ENCODE assay signal across 8 mouse cellular contexts in the genomic region with DNA sequence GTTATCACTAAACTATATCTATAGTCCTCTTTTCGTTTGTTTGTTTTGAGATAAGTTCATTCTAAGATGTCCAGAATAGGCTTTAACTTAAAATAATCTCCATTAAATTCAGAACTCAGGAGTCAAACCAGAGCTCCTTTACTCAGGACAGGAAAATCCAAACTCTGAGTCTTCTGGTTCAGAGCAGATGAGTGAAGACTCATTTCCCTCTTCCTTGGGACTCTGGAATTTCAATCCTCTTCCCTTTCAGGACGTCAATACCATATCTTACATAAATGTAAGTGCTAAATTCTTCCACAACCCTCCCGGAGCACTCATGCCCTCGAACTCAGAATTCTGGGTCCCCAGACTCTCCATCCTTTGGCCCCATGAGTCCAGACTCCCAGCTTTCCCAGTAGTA. TPM values are rescaled to one million over a fixed set of nuclear protein-coding genes. Genes with fewer than 3 reads are reported as not detected.
DNase-seq lines count a peak whose midpoint lies in the region; ATAC-seq and TF ChIP-seq lines count a peak whose summit lies in the region.

No protein-coding gene starts in this region.

- peak overlapping the region; percentile 100 for H3K27ac ChIP-seq in heart, embryonic 12.5 days (ENCODE audit: poor library complexity, severe bottlenecking)
- peak overlapping the region; percentile 79 for H3K27ac ChIP-seq in forebrain, embryonic 16.5 days (ENCODE audit: low read length)

- intact Hi-C loops in heart, postnatal 25 days (cut with DNase I), result no loop called here

- no peaks in the 10 kb centered on the region for H3K9me3 ChIP-seq in heart, embryonic 12.5 days (replicated peaks)
- no peaks in the 10 kb centered on the region for H3K9me3 ChIP-seq in E14TG2a.4 (ENCODE audit: low read length)
- H3K9me3 ChIP-seq in forebrain, embryonic 16.5 days (ENCODE audit: control insufficient read depth, low read length), result no peaks in the 10 kb centered on the region

- peak overlapping the region; percentile 76 for H3K9ac ChIP-seq in heart, embryonic 12.5 days
- peak overlapping the region; percentile 45 for H3K9ac ChIP-seq in forebrain, embryonic 16.5 days (replicated peaks; ENCODE audit: low read depth, low read length)

- peak overlapping the region; percentile 89 for H3K4me3 ChIP-seq in heart, embryonic 12.5 days
- peak overlapping the region; percentile 99 for H3K4me3 ChIP-seq in E14TG2a.4 (replicated peaks; ENCODE audit: low read length)
- H3K4me3 ChIP-seq in forebrain, embryonic 16.5 days (replicated peaks; ENCODE audit: low read length), result peak overlapping the region; percentile 98

- H3K4me1 ChIP-seq in heart, embryonic 12.5 days (replicated peaks), result peaks cover 37% of the 10 kb centered on the region
- H3K4me1 ChIP-seq in E14TG2a.4 (replicated peaks; ENCODE audit: low read depth, low read length), result peaks cover 63% of the 10 kb centered on the region
- H3K4me1 ChIP-seq in forebrain, embryonic 16.5 days (replicated peaks; ENCODE audit: control insufficient read depth, insufficient read depth, low read length), result peaks cover 29% of the 10 kb centered on the region

- no peak for DNase-seq in heart, postnatal 25 days (ENCODE audit: low spot score)
- peak; percentile 18 for DNase-seq in lung, postnatal 36 days
- no peak for DNase-seq in embryo, embryonic 10 days (ENCODE audit: low spot score)
- no peak for DNase-seq in adrenal gland, postnatal 14 days
- DNase-seq in adrenal gland, adult 8-10 months, result no peak

- peak overlapping the region; percentile 80 for H3K4me2 ChIP-seq in heart, embryonic 12.5 days
- peak overlapping the region; percentile 74 for H3K4me2 ChIP-seq in forebrain, embryonic 16.5 days (ENCODE audit: low read length)

- H3K36me3 ChIP-seq in heart, embryonic 12.5 days, result peaks cover 34% of the 10 kb centered on the region
- peaks cover 35% of the 10 kb centered on the region for H3K36me3 ChIP-seq in E14TG2a.4 (ENCODE audit: insufficient read depth, low read length)
- H3K36me3 ChIP-seq in forebrain, embryonic 16.5 days (ENCODE audit: control insufficient read depth, insufficient read depth), result peaks cover 10% of the 10 kb centered on the region

- no peak for TF ChIP-seq CTCF in E14TG2a.4 (conservative IDR thresholded peaks at IDR 0.05; ENCODE audit: low read length)

- ATAC-seq in heart, embryonic 12.5 days (ENCODE audit: insufficient number of reproducible peaks, low FRiP score), result no peak
- ATAC-seq in forebrain, embryonic 16.5 days, result no peak

- under 1% methylated on average over 4 of the region's 4 CpGs for WGBS in heart, embryonic 12.5 days
- 5% methylated on average over 4 of the region's 4 CpGs for WGBS in forebrain, embryonic 16.5 days

- no peaks in the 10 kb centered on the region for H3K27me3 ChIP-seq in heart, embryonic 12.5 days (replicated peaks)
- H3K27me3 ChIP-seq in E14TG2a.4 (ENCODE audit: insufficient read depth, low read length), result no peaks in the 10 kb centered on the region; the same call in 1 of the 2 replicates
- 0 out of 2 replicates have a peak, but pooled peaks cover 6% of the 10 kb centered on the region for H3K27me3 ChIP-seq in forebrain, embryonic 16.5 days (replicated peaks; ENCODE audit: control insufficient read depth, insufficient read depth, low read length)

RNA-seq across cellular contexts. Expression of a gene that starts 0.6 kb away (rescaled TPM):
- polyA plus RNA-seq in heart, embryonic 12.5 days (2016; fragmentation: Nextera tagmentation; extraction: Ambion mirVana), result 37.0 and 41.2 TPM in 2 replicates
- 10 to 100 TPM; 45.5 to 49.7 TPM for total RNA-seq in heart, postnatal 25 days (2021)
- 42.1 and 44.3 TPM in 2 replicates for polyA plus RNA-seq in forebrain, embryonic 16.5 days (2015; fragmentation: Nextera tagmentation; extraction: Ambion mirVana)
- total RNA-seq in adrenal gland, postnatal 14 days (2021), result 76.3 and 77.2 TPM in 2 replicates
- 100 to 1,000 TPM in 2 of 4 experiments, 10 to 100 TPM in 2; 88.5 to 120 (median 101) TPM for total RNA-seq in adrenal gland, adult 8-10 months (2022)

RNA-seq across cellular contexts. Expression of a gene that starts 1.0 kb away (rescaled TPM):
- polyA plus RNA-seq in heart, embryonic 12.5 days (2016; fragmentation: Nextera tagmentation; extraction: Ambion mirVana), result 79.3 and 79.4 TPM in 2 replicates
- total RNA-seq in heart, postnatal 25 days (2021), result 10 to 100 TPM; 48.9 to 56.6 TPM
- 10.1 and 12.0 TPM in 2 replicates for polyA plus RNA-seq in forebrain, embryonic 16.5 days (2015; fragmentation: Nextera tagmentation; extraction: Ambion mirVana)
- 60.3 and 63.4 TPM in 2 replicates for total RNA-seq in adrenal gland, postnatal 14 days (2021)
- total RNA-seq in adrenal gland, adult 8-10 months (2022), result 100 to 1,000 TPM in 3 of 4 experiments, 10 to 100 TPM in 1; 89.6 to 138 (median 129) TPM

RNA-seq across cellular contexts. Expression of a gene that starts 18.2 kb away (rescaled TPM):
- polyA plus RNA-seq in heart, embryonic 12.5 days (2016; fragmentation: Nextera tagmentation; extraction: Ambion mirVana), result 42.1 and 42.5 TPM in 2 replicates
- 10 to 100 TPM; 10.2 to 11.2 TPM for total RNA-seq in heart, postnatal 25 days (2021)
- polyA plus RNA-seq in forebrain, embryonic 16.5 days (2015; fragmentation: Nextera tagmentation; extraction: Ambion mirVana), result 15.3 and 16.0 TPM in 2 replicates
- total RNA-seq in adrenal gland, postnatal 14 days (2021), result 16.1 and 16.6 TPM in 2 replicates
- 10 to 100 TPM; 15.9 to 34.1 (median 22.1) TPM for total RNA-seq in adrenal gland, adult 8-10 months (2022)

RNA-seq across cellular contexts. Expression of a gene that starts 19.3 kb away (rescaled TPM):
- polyA plus RNA-seq in heart, embryonic 12.5 days (2016; fragmentation: Nextera tagmentation; extraction: Ambion mirVana), result 59.5 and 60.8 TPM in 2 replicates
- total RNA-seq in heart, postnatal 25 days (2021), result 10 to 100 TPM; 28.3 to 30.9 TPM
- polyA plus RNA-seq in forebrain, embryonic 16.5 days (2015; fragmentation: Nextera tagmentation; extraction: Ambion mirVana), result 56.2 and 60.6 TPM in 2 replicates
- total RNA-seq in adrenal gland, postnatal 14 days (2021), result 95.1 and 108 TPM in 2 replicates
- total RNA-seq in adrenal gland, adult 8-10 months (2022), result 100 to 1,000 TPM; 118 to 180 (median 144) TPM

RNA-seq across cellular contexts. Expression of a gene that starts 30.4 kb away (rescaled TPM):
- 377 and 394 TPM in 2 replicates for polyA plus RNA-seq in heart, embryonic 12.5 days (2016; fragmentation: Nextera tagmentation; extraction: Ambion mirVana)
- total RNA-seq in heart, postnatal 25 days (2021), result 100 to 1,000 TPM; 105 to 111 TPM
- polyA plus RNA-seq in forebrain, embryonic 16.5 days (2015; fragmentation: Nextera tagmentation; extraction: Ambion mirVana), result 646 and 707 TPM in 2 replicates
- 224 and 250 TPM in 2 replicates for total RNA-seq in adrenal gland, postnatal 14 days (2021)
- total RNA-seq in adrenal gland, adult 8-10 months (2022), result 100 to 1,000 TPM; 221 to 296 (median 243) TPM
